Mouse (Mus musculus) adrenal gland (tissue): ENCODE data around the gene Mapk8ip2.

Experiments
- intact Hi-C: fragments of 180-260 bp; cut with DNase I; formaldehyde crosslinking; loops from one replicate; pipeline ENCODE4 v1.15.1; 2025

Gene Mapk8ip2

GRCm38 (mm10) chr15:89442486-89443070 lies 11.1 kb upstream of the Mapk8ip2 start:
- intact Hi-C loops, result no loop called here

- intact Hi-C loops, result no loop called here
Observed at GRCm38 (mm10) chr15:89452906-89453864, 528 bp upstream of the Mapk8ip2 start.

GRCm38 (mm10) chr15:89454857-89455256 lies 1.1 kb downstream of the Mapk8ip2 start:
- intact Hi-C loops, result no loop called here

- intact Hi-C loops, result no loop called here
Observed at GRCm38 (mm10) chr15:89455642-89456041, 1.9 kb downstream of the Mapk8ip2 start.

- intact Hi-C loops, result no loop called here
Observed at GRCm38 (mm10) chr15:89458942-89459341, 5.2 kb downstream of the Mapk8ip2 start.

GRCm38 (mm10) chr15:89459821-89460220 lies 6.1 kb downstream of the Mapk8ip2 start:
- intact Hi-C loops, result loop anchor here (5.0 kb wide), 1 partner anchor 72 kb away; no protein-coding TSS in a partner anchor

- intact Hi-C loops, result loop anchor here (5.0 kb wide), 1 partner anchor 72 kb away; no protein-coding TSS in a partner anchor
Observed at GRCm38 (mm10) chr15:89460298-89460697, 6.6 kb downstream of the Mapk8ip2 start.

- intact Hi-C loops, result loop anchor here (5.0 kb wide), 1 partner anchor 71 kb away; no protein-coding TSS in a partner anchor
Observed at GRCm38 (mm10) chr15:89461321-89461720, 7.6 kb downstream of the Mapk8ip2 start.

GRCm38 (mm10) chr15:89462176-89462575 lies 8.5 kb downstream of the Mapk8ip2 start:
- intact Hi-C loops, result loop anchor here (5.0 kb wide), 1 partner anchor 70 kb away; no protein-coding TSS in a partner anchor

GRCm38 (mm10) chr15:89463334-89464235 lies 9.9 kb downstream of the Mapk8ip2 start:
- intact Hi-C loops, result loop anchor here (5.0 kb wide), 1 partner anchor 69 kb away; no protein-coding TSS in a partner anchor

GRCm38 (mm10) chr15:89465052-89465451 lies 11.3 kb downstream of the Mapk8ip2 start:
- intact Hi-C loops, result no loop called here

- intact Hi-C loops, result no loop called here
Observed at GRCm38 (mm10) chr15:89468577-89468976, 14.9 kb downstream of the Mapk8ip2 start.

- intact Hi-C loops, result no loop called here
Observed at GRCm38 (mm10) chr15:89471476-89471875, 17.8 kb downstream of the Mapk8ip2 start.

- intact Hi-C loops, result no loop called here
Observed at GRCm38 (mm10) chr15:89473370-89473769, 19.7 kb downstream of the Mapk8ip2 start.

- intact Hi-C loops, result no loop called here
Observed at GRCm38 (mm10) chr15:89473921-89474320, 20.2 kb downstream of the Mapk8ip2 start.

GRCm38 (mm10) chr15:89474596-89475292 lies 21.0 kb downstream of the Mapk8ip2 start:
- intact Hi-C loops, result no loop called here

- intact Hi-C loops, result no loop called here
Observed at GRCm38 (mm10) chr15:89475293-89475600, 21.5 kb downstream of the Mapk8ip2 start.

GRCm38 (mm10) chr15:89475611-89476474 lies 22.1 kb downstream of the Mapk8ip2 start:
- intact Hi-C loops, result no loop called here

GRCm38 (mm10) chr15:89476475-89476815 lies 22.7 kb downstream of the Mapk8ip2 start:
- intact Hi-C loops, result no loop called here

GRCm38 (mm10) chr15:89477091-89477491 lies 23.4 kb downstream of the Mapk8ip2 start, which contains the start of gene Arsa:
Gene Arsa, minus strand, starts transcription at chr15:89477425.
- intact Hi-C loops, result no loop called here
